Mouse (Mus musculus) c-Kit-positive CD71-positive TER-119-positive erythroid progenitor cells, embryonic 14.5 days (primary cell): ENCODE data around the gene Gpr45.
"Not testable (repeated sequence)": the region's sequence is repeated elsewhere in the genome, so short reads cannot be mapped to it uniquely, and the experiment has no call there.

ENCODE experiments used
- DNase-seq: peaks from one replicate; pipeline ENCODE4 v3.0.0-alpha.2; 2013; ENCODE audit warnings: low spot score

The Gpr45 gene

GRCm38 (mm10) chr1:42952734-42953481 is at the start of gene Gpr45:
Gpr45 (plus strand) TSS chr1:42952872.
- no peak for DNase-seq

DNA sequence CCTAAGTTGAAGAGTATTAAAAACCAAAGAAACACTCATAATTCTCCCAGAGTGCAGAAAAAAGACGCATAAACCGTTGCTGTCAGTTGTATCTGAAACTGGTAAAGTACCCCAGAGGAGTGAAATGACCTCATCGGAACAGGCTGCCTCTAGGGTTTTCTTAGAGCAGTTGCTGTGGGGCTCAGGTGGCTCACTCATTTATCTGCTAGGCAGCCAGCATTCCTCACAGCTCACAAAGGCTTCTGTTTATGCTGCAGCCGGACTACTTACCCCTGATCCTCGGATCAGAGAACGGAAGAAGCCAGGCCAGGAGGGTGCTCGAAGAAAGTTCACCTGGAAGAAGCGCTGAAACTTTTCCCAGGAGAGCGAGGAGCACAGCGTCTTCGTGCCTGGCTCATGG is 47.5 kb upstream of the Gpr45 start:
- DNase-seq: no peak

GRCm38 (mm10) chr1:42906696-42907095 is 46.0 kb upstream of the Gpr45 start:
- DNase-seq: no peak

GRCm38 (mm10) chr1:42907153-42907552 is 45.5 kb upstream of the Gpr45 start:
- DNase-seq: no peak

DNA sequence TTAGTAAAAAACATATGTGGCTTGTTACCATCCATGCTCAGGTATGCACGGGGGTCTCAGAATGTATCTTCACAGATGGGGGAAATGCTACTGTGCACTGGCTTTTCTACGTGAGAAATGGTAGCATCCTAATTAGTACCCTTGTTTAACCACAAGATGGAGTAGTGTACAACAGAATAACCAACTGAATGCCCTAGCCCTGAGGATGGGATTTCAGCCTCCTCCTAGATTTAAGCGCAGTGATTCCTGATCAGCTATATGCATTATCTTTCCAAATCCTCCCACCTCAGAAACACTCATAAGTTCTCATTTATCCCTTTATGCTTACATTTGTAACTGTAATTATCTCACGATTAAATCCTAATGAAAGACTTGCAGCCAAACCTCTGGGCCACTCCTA is 37.6 kb upstream of the Gpr45 start:
- peak; percentile 6 for DNase-seq

GRCm38 (mm10) chr1:42916719-42917118 is 36.0 kb upstream of the Gpr45 start:
- no peak for DNase-seq

DNA sequence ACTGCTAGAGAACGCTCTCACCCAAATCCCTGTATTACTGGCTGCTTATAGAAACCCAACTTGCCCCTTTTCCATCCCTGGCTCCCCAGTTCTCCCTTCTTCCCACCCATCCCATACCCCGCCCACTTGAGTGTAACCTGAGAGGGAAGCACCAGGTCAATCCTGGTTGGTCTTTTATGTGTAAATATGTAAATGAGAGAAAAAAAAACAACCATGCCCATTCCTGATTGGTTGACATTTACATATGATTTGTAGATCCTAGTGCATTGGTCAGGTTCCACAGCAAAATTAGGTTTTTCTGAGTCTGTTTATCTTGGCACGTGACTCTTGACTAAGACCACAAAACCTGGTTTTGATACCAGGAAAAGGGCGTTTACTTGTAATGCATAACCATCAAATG is 34.8 kb upstream of the Gpr45 start:
- DNase-seq: no peak

GRCm38 (mm10) chr1:42923924-42924323 is 28.7 kb upstream of the Gpr45 start:
- DNase-seq: no peak

- DNase-seq: no peak
Measured at GRCm38 (mm10) chr1:42933613-42934012, 19.1 kb upstream of the Gpr45 start.

DNA sequence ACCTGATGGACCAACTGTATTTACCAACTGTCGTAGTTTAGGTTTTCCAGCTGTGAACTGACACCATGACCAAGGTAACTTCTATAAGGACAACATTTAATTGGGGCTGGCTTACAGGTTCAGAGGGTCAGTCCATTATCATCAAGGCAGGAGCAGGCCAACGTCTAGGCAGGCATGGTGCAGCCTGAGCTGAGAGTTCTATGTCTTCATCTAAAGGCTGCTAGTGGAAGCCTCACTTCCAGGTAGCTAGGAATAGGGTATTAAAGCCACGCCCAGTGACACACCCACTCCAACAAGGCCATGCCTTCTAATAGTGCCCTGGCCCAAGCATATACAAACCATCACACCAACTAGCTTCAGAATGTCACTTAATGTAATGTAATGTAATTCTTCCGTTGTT is 4.2 kb upstream of the Gpr45 start:
- DNase-seq: no peak

DNA sequence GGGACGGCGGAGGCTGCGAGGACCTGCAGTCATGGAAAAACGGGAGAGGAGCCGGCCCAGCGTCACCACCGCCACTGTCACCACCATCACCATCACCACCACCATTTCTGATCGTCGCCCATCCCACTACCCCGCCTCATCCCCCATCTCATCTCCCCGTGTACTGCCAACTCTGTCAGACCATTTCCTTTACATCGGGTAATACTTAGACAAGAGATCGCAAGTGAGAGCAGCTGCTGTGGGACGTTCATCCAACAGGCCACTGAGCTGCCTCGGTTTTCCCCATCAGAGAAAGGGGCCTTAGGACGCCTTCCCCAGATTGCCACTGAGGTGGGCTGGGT is 780 bp downstream of the Gpr45 start:
- no peak for DNase-seq

- DNase-seq: no peak
Measured at GRCm38 (mm10) chr1:42956828-42957227, 4.2 kb downstream of the Gpr45 start.

DNA sequence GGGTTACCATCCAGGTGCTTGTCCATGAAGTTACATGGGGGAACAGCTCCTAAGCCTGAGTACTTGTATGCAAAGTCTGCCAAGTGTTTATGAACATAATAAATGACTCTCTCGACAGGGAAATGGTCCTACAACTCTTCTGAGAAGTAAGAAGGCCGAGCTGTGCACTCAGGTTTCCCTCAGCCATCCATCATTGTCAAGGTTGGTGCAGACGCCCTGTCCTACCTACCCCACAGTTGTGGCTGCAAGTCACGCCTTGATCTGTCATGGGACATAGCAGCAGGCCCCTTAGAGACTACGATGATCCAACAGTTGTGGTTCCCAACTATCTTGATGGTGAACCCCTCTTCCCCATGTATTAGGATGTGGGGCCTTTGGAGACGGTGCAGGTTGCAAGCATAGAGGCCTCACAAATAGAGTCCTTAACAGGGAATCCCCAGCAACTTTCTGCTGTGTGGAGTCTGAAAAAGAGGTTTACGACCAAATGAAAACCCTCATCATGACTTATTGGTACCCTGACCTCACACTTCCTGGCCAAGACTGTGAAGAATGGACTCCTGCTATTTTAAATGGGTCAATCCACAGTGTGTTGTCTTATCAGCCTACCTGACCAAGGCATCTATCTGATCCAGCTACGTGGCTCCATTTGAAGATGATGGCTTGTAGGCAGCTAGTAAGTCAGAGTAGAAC is 30.6 kb downstream of the Gpr45 start:
- no peak for DNase-seq

GRCm38 (mm10) chr1:42984119-42984518 is 31.4 kb downstream of the Gpr45 start:
- DNase-seq: no peak

DNA sequence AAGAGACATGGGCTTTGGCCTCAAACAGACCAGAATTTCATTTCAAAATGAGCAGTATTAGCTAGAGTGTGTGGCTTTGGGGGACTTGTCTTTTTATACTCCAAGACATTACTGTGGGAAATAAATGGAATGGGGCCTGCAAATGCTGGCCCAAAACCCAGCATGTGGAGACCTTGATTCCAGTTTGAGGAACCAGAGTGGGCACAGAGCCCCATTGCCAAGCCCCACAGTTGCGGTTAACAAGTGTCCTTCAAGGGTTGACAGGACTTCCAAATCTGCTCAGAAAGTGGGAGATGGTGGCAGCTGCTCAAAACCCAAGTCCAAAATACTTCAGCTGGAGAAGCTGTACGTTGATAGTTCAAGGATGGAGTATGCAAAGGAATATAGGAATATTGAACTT is 36.3 kb downstream of the Gpr45 start:
- DNase-seq: no peak

DNA sequence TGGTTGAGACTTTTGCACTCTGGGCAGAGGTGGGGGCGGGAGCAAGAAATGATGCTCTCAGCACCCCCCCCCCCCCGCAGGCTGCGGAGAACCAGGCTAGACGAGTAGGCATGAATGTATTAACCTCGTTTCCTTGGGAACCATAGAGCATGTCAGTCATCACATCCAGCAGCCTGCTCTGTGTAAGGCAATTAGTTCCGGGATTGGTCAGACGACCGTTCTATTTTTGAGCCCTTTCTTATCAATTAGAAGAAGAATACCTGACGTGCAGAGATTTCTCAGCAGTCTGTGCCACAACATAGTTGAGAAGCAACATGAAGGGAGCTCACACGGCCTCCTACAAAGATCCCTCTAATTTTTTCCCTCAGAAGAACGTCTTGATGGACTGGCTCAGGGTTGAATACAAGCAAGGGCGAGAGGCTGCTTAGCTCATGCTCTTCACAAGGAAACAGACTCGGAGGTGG is 53.4 kb downstream of the Gpr45 start:
- DNase-seq: no peak

DNA sequence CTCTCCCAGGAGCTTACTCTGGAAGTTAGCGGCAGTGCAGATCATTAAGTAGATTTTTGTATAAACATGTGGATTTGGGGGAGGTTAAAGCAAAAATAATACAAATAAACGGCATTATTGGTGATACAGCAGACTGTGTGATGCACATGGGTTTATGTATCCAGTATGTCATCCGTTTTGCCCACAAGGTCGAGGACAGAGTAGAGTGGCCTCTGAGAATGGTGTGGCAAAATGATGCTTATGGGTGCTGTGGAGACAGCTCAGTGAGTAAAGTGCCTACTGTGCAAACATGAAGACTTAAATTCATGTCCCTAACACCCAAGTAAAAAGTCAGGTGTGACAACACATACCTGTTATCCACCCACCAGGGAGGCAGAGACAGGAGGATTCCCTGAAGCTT is 53.9 kb downstream of the Gpr45 start:
- DNase-seq: no peak

- no peak for DNase-seq
Measured at GRCm38 (mm10) chr1:43010461-43010860, 57.8 kb downstream of the Gpr45 start.

DNA sequence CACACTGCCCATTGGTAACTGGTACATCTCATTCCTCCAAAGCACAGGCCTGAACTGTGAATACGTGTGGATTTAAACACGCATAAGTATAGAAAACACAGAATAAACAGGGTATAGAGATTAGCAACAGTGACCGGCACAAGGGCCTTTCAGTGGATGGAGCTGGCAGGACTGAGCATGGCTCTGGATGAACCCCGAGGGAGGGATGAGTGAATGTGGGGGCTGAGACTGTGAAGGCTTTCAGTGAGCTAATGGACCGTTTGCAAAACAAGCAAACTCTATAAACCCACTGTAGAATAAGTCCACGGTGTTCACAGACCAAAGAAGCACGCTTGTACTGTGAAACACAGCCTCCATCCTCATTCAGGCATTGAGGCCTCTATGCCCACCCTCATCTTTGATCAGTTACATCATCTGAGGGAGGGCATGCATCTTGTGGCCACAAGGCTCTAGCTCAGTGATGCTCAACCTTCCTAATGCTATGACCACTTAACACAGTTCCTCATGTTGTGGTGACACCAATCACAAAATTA is 62.5 kb downstream of the Gpr45 start:
- not testable (repeated sequence) for DNase-seq

DNA sequence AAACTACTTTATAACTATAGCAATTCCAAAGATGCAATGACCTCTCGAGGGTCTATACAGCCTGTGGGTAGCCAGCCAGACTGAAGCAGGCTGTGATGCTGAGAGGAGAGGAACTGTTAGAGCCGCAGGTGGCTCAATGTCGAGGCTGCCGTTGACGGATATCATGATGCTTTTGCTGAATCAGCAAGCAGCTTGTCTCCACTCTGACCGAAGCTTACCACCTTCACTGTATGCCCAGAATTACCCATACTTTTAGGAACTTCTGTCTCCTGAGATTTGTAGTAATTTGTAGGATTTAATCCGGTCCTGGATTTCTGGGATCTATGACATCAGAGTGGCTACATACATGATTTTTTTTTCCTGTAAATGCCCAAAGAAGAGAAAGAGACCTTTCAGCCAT is 83.3 kb downstream of the Gpr45 start:
- DNase-seq: no peak

GRCm38 (mm10) chr1:43042271-43042670 is 89.6 kb downstream of the Gpr45 start:
- no peak for DNase-seq

GRCm38 (mm10) chr1:43045204-43045982 is 92.7 kb downstream of the Gpr45 start:
- DNase-seq: no peak

- DNase-seq: no peak
Measured at GRCm38 (mm10) chr1:43046990-43047389, 94.3 kb downstream of the Gpr45 start.
